Mouse (Mus musculus) hindbrain, embryonic 15.5 days (tissue): ENCODE measurements around the gene Gpr65. TPM values are rescaled to one million over a fixed set of nuclear protein-coding genes. Genes with fewer than 3 reads are reported as not detected.
"Not testable (repeated sequence)": the region's sequence is repeated elsewhere in the genome, so short reads cannot be mapped to it uniquely, and the experiment has no call there.

Source experiments
- ATAC-seq: fragments of 200-750 bp; cut with Nextera tagmentation; 2 replicates; pipeline ENCODE4 v1.8.0; 2017; ENCODE audit warnings: low read depth, moderate number of reproducible peaks, moderate TSS enrichment; ENCODE audit not compliant: low FRiP score
- H3K27ac ChIP-seq: fragments of 300-500 bp; sonication (generic); replicated peaks from 2 replicates; pipeline ENCODE4 v1.5.1; 2015; ENCODE audit warnings: mild to moderate bottlenecking, inconsistent platforms
- H3K27me3 ChIP-seq: fragments of 300-500 bp; sonication (generic); 2 replicates; pipeline ENCODE4 v1.6.1; 2015; ENCODE audit warnings: control low read depth, inconsistent platforms
- H3K36me3 ChIP-seq: fragments of 300-500 bp; sonication (generic); 2 replicates; pipeline ENCODE4 v1.6.1; 2015; ENCODE audit warnings: control low read depth, inconsistent platforms
- H3K4me1 ChIP-seq: fragments of 300-500 bp; sonication (generic); replicated peaks from 2 replicates; pipeline ENCODE4 v1.6.1; 2015; ENCODE audit warnings: control low read depth, inconsistent platforms
- H3K4me2 ChIP-seq: fragments of 300-500 bp; sonication (generic); 2 replicates; pipeline ENCODE4 v1.6.1; 2015; ENCODE audit warnings: moderate library complexity, mild to moderate bottlenecking, inconsistent platforms
- H3K4me3 ChIP-seq: fragments of 300-500 bp; sonication (generic); 2 replicates; pipeline ENCODE4 v1.5.1; 2015; ENCODE audit warnings: mild to moderate bottlenecking, inconsistent platforms
- H3K9ac ChIP-seq: fragments of 300-500 bp; sonication (generic); 2 replicates; pipeline ENCODE4 v1.6.1; 2015; ENCODE audit warnings: inconsistent platforms
- H3K9me3 ChIP-seq: fragments of 300-500 bp; sonication (generic); 2 replicates; pipeline ENCODE4 v1.6.1; 2016; ENCODE audit warnings: control low read depth, inconsistent platforms
- WGBS: fragments of 180-500 bp; shearing (Covaris S2); methylation state at CpG from one replicate; pipeline ENCODE4 v1.1.7; 2015; 5-methylcytosine and 5-hydroxymethylcytosine counted together
- polyA plus RNA-seq: library from polyadenylated mRNA; unstranded; fragments of >200 nt; fragmentation: Nextera tagmentation; extraction: Ambion mirVana; gene quantifications from 2 replicates; pipeline ENCODE4 v1.2.1, GENCODE M21; 2015

The Gpr65 gene
- polyA plus RNA-seq: 0.20 and 0.21 TPM in 2 replicates

DNA sequence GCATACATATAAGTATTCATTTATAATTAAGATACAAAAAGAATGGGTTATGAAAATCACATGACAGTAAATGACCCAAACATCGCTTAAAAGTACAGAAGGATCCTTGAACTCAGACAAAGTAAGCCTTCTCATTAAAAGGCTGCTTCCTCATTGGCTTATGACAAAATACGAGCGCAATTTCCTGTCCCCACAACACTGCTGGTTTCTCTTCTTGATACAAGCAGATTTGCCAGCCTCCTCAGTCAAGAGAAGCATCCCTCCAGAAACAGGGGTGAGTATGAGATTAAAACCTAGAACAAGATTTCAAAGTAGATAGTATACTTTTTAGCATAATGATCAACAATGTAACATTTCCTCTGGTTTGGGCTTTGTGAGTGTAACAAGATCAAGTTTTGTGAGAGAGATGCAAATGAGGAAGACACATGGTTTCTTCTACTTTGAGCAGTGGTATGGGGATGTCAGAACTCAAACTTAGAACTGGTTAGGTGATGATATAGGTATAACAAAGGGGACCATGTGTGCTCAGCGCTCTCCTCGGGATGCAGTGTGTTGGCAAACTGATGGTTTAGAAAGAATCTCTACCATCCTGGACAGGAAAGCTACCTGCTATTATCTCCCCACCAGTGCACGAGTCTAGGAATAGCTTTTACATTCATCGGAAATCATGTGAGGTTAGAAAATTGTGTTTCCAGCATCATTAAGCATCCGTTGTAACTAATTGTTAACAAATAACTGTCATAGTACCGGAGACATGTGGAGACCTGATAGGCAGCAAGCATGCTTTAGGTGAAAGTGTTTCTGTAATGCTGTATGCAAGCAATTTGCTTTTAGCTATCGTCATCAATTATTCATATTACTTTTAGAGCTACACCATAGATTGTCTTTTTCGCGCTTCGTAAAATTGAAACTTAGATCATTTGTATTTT, at the start of gene Gpr65:
Gpr65 (plus strand) TSS at position 195 of the 929 bp plus-strand sequence.
- WGBS: 84% methylated on average over 13 of the region's 13 CpGs
- Histone ChIP-seq H3K27me3 (no peaks in the 10 kb centered on the region), H3K4me1 (no peaks in the 10 kb centered on the region), H3K27ac (no peak within 1 kb of the TSS), H3K9me3 (no peaks in the 10 kb centered on the region), H3K9ac (no peak within 1 kb of the TSS), H3K4me2 (no peak within 1 kb of the TSS), H3K4me3 (no peak within 1 kb of the TSS), H3K36me3 (no peaks in the 10 kb centered on the region)
- no peak for ATAC-seq

DNA sequence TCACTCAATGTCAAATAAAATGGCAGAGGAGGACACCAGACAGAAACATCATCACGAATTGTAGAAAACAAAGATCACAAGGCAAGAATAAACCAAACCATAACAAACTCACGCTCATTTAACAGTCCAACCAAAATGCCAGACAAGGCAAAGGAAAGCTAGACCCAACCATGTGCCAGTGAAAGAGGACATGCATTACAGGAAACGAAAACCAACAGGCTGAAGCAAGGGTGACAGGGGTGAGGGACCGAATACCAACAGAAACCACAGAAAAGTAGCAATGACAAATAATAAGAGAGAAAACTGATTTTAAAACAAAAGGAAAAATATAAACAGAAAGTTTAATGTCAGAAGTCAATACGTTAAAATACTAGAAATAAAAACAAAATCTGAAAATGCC, 45.1 kb upstream of the Gpr65 start:
- no peak overlapping the region for H3K27ac ChIP-seq
- 90% methylated on average over 5 of the region's 5 CpGs for WGBS
- no peaks in the 10 kb centered on the region for H3K27me3 ChIP-seq
- no peak for ATAC-seq
- no peak overlapping the region for H3K9ac ChIP-seq
- H3K4me1 ChIP-seq: no peaks in the 10 kb centered on the region
- no peak overlapping the region for H3K4me3 ChIP-seq
- no peaks in the 10 kb centered on the region for H3K9me3 ChIP-seq
- H3K4me2 ChIP-seq: no peak overlapping the region
- peaks cover 9% of the 10 kb centered on the region; the same call in 1 of the 2 replicates for H3K36me3 ChIP-seq

DNA sequence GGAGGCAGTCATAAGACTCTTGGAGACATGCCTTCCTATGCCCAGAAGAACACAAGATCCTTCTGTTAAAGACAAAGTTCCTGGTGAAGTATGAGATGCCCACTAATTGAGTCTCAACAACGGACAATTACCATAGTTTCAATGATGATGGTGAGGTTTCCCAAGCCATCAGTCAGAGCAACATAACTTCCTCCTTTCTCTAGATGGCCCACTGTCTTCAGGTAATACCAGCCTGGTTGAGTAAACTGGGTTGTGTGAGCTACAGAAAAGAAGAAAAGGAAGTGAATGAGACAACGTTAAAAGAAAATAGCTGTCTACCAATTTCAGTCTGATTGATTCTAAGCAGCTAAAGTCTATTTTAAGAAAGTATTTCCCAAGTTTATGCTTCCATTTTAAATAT, 41.4 kb upstream of the Gpr65 start:
- WGBS: 95% methylated on average over 2 of the region's 2 CpGs
- no peaks in the 10 kb centered on the region for H3K4me1 ChIP-seq
- H3K27me3 ChIP-seq: no peaks in the 10 kb centered on the region
- no peak overlapping the region for H3K4me3 ChIP-seq
- H3K36me3 ChIP-seq: peaks cover 9% of the 10 kb centered on the region; the same call in 1 of the 2 replicates
- no peak overlapping the region for H3K4me2 ChIP-seq
- no peaks in the 10 kb centered on the region for H3K9me3 ChIP-seq
- no peak overlapping the region for H3K27ac ChIP-seq
- no peak for ATAC-seq
- no peak overlapping the region for H3K9ac ChIP-seq

DNA sequence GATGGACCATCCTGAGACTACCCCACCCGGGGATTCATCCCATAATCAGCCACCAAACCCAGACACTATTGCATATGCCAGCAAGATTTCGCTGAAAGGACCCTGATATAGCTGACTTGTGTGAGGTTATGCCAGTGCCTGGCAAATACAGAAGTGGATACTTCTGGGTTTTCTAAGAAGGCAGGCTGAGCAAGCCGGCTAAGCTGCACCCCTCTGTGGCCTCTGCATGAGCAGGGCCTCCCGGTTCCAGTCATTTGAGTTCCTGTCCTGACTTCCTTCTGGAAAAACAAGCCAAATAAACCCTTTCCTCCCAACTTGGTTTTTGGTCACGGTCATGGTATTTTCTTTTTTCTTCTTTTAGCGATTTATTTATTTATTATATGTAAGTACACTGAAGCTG, 30.0 kb upstream of the Gpr65 start:
- not testable (repeated sequence) for H3K4me3 ChIP-seq, H3K9ac ChIP-seq, H3K27ac ChIP-seq, H3K9me3 ChIP-seq, H3K27me3 ChIP-seq, ATAC-seq, H3K4me2 ChIP-seq, H3K4me1 ChIP-seq, H3K36me3 ChIP-seq
- WGBS: 93% methylated on average over 6 of the region's 6 CpGs

DNA sequence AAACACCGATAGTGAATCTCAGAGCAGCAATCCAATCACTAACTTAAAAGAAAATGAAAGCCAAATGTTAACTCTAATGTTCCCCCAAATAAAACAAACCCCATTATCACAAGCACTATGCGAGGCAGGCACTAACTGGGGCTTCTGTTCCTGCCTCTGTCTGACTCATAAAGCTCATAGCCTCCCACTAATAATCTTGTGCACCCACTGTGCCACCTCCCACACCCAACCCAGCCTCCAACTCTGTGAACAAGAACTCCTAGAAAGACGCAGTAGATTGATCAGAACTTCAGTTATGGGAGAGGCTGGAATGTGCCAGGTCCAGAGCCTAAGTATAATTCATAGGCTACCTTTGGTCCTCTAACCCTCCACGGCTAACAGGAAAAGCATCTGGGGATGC, 24.3 kb upstream of the Gpr65 start:
- 87% methylated on average over 4 of the region's 4 CpGs for WGBS
- Histone ChIP-seq H3K4me2 (no peak overlapping the region), H3K4me3 (no peak overlapping the region), H3K9ac (no peak overlapping the region), H3K27me3 (no peaks in the 10 kb centered on the region), H3K9me3 (no peaks in the 10 kb centered on the region), H3K4me1 (no peaks in the 10 kb centered on the region), H3K27ac (no peak overlapping the region), H3K36me3 (0 out of 2 replicates have a peak, but pooled peaks cover 2% of the 10 kb centered on the region)
- ATAC-seq: no peak

DNA sequence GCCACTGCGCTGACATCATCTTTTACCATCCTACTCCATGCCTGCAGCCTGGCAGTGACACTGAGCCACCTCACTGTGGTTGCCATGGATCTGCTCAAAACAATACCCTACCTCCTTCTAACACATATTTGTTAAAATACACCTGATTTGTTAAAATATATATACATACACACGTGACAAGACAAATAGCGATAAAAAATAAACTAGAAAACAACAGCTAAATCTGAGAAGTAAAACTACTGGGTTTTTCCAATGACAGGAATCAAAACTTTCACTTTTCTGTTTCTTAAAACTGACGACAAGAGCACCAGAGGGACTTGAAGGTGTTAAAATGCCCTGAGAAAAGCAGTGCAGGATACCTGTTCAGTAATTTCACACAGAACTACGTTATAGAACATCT, 23.6 kb upstream of the Gpr65 start:
- no peak overlapping the region for H3K4me2 ChIP-seq
- H3K4me3 ChIP-seq: no peak overlapping the region
- no peak for ATAC-seq
- H3K27me3 ChIP-seq: no peaks in the 10 kb centered on the region
- H3K27ac ChIP-seq: no peak overlapping the region
- 0 out of 2 replicates have a peak, but pooled peaks cover 2% of the 10 kb centered on the region for H3K36me3 ChIP-seq
- no peaks in the 10 kb centered on the region for H3K4me1 ChIP-seq
- no peak overlapping the region for H3K9ac ChIP-seq
- H3K9me3 ChIP-seq: no peaks in the 10 kb centered on the region
- 94% methylated on average over 5 of the region's 5 CpGs for WGBS

DNA sequence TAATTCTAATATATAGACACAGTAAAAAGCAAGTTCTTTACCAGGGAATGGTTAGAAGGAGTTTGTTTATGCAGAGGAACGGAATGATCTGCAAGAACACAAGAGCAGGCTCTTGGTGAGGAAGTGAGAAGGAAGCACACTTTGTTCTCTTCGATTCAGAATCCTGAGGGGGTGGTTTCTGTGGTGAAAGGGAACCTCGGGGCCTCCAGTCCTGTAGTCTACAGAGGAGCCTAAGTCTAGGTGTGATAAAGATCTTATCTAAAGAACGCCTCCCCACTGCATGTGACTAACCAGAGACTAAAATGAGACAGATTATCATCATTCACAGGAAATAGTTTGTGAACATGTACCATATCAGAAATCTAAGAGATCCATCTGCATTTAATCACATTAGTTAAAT, 21.6 kb upstream of the Gpr65 start:
- ATAC-seq: no peak
- H3K4me2 ChIP-seq: no peak overlapping the region
- H3K27ac ChIP-seq: no peak overlapping the region
- no peaks in the 10 kb centered on the region for H3K4me1 ChIP-seq
- no peak overlapping the region for H3K9ac ChIP-seq
- WGBS: 80% methylated on average over 4 of the region's 4 CpGs
- no peaks in the 10 kb centered on the region for H3K9me3 ChIP-seq
- no peak overlapping the region for H3K4me3 ChIP-seq
- peaks cover 5% of the 10 kb centered on the region for H3K36me3 ChIP-seq
- no peaks in the 10 kb centered on the region for H3K27me3 ChIP-seq

DNA sequence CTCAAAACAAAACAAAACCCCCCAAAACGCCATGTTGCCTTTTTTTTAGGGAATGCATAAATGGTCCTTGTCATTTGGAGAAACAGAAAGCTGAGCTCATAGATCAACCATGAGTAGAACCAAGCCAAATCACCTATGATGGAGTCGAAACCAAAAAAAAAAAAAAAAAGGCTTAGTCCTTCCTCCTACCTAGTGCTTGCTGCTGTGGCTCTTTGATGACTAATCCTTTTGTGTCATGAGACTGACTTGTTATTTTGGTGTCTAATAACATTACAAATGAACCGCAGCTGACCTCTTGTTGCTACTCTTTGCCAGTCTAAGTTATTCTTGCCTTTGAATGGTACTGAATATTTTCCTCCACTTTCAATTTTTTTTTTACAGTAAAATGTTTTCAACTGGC, 18.8 kb upstream of the Gpr65 start:
- ATAC-seq: no peak

DNA sequence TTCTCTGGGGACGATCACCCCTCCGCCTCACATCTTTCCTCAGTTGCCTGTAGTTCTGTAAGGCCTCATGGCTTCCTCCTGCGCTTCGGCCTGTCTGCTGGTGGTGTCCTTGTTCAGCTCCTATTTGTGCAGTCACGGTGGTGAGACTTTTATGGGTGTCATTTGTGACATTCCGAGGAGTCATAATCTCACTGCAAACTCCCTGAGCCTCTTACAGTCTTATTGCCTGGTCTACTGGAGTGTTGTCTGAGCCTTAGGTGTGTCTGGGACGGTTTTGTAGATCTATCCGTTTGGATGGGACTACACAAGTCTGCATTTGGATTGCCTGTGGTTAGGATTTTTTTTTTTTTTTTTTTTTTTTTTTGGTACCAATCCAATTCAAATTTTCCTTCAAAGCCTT, 18.1 kb upstream of the Gpr65 start:
- no peak for ATAC-seq
- WGBS: 95% methylated on average over 8 of the region's 8 CpGs
- Histone ChIP-seq H3K27ac (no peak overlapping the region), H3K36me3 (peaks cover 5% of the 10 kb centered on the region), H3K9ac (no peak overlapping the region), H3K4me1 (no peaks in the 10 kb centered on the region), H3K4me3 (no peak overlapping the region), H3K9me3 (no peaks in the 10 kb centered on the region), H3K4me2 (no peak overlapping the region), H3K27me3 (no peaks in the 10 kb centered on the region)

More for the DNA sequence above, 18.8 kb upstream of the Gpr65 start:
- H3K9me3 ChIP-seq: no peaks in the 10 kb centered on the region
- H3K4me1 ChIP-seq: no peaks in the 10 kb centered on the region
- WGBS: 88% methylated on average over 3 of the region's 3 CpGs
- no peaks in the 10 kb centered on the region for H3K27me3 ChIP-seq
- H3K27ac ChIP-seq: no peak overlapping the region
- no peak overlapping the region for H3K4me2 ChIP-seq
- H3K4me3 ChIP-seq: no peak overlapping the region
- H3K9ac ChIP-seq: no peak overlapping the region
- peaks cover 5% of the 10 kb centered on the region for H3K36me3 ChIP-seq

DNA sequence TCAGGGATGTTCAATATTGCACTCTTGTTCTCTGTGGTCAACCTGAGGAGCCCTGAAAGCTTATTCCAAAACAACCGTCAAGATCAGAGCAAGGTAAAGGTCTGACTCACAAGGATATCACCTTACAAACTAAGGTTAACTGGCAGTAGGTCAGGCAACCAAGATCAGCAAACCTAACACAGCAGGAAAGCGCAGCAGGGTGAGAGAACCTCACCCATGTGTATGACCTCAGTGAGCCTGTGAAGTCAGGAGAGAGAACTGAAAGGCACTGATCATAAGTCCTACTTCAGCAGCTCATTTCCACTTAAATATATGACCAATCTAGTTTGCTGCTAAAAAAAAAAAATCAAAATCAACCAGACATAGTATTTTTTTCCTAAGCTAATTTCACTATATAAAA, 16.0 kb upstream of the Gpr65 start:
- ATAC-seq: no peak
- Histone ChIP-seq H3K4me1 (peaks cover 4% of the 10 kb centered on the region), H3K36me3 (peaks cover 5% of the 10 kb centered on the region), H3K4me3 (no peak overlapping the region), H3K27me3 (no peaks in the 10 kb centered on the region), H3K27ac (no peak overlapping the region), H3K9ac (no peak overlapping the region), H3K9me3 (no peaks in the 10 kb centered on the region), H3K4me2 (no peak overlapping the region)
- 87% methylated on average over 2 of the region's 2 CpGs for WGBS

DNA sequence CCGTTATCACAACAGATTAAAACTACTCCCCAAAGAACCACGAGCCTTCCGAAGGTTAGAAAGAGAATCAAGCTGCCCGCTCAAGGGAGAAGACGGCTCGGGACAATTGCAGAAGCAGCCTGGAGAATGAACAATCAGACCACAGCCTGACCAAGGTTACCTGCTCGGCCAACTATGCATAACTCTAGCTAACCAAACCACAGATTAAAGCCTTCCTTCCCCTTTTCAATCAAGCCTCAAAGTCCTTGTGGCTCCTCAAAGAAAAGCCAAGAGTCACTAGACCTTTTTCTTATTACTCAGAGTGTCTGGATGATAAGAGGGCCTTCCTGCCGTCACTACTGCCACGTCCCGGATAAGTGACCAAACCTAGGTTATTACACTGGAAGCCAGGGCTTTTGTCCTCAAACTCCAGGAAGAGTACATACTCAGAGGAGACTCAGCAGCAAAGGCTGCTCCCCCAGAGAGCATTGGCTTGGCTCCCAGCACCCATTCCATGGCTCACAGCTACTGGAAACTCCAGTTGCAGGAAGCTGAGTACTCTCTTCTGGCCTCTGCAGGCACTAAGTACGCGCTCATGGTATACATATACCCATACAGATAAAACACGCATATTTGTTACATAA, 13.0 kb upstream of the Gpr65 start:
- Histone ChIP-seq H3K36me3 (no peaks in the 10 kb centered on the region), H3K4me2 (no peak overlapping the region), H3K4me1 (peaks cover 12% of the 10 kb centered on the region), H3K27ac (no peak overlapping the region), H3K27me3 (no peaks in the 10 kb centered on the region), H3K9me3 (no peaks in the 10 kb centered on the region), H3K9ac (no peak overlapping the region), H3K4me3 (no peak overlapping the region)
- 88% methylated on average over 13 of the region's 13 CpGs for WGBS
- no peak for ATAC-seq

DNA sequence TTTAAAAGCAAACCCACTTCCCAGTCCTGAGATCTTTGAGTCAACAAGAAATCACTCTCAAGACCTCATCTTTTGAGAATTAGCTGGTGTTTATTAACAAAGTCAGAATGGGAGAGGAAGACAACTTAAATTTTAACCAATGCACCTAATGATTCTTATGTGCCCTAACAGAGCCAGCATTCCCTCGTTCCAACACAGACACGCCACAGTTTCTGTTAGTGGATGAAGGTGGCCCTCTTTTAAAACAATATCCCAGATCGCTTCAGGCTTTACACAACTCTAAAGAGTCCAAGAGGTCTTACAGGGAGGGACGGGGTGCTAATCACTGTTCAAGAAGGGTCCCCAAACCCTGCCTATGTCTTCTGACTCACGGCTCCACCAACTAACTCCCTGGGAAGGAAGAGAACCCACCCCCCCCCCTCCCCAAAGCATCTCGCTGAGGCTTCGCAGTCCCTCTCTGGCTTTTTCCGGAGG, 10.0 kb upstream of the Gpr65 start:
- Histone ChIP-seq H3K4me2 (peak overlapping the region; percentile 60), H3K27ac (peak overlapping the region; percentile 97), H3K27me3 (no peaks in the 10 kb centered on the region), H3K9me3 (no peaks in the 10 kb centered on the region), H3K4me3 (peak overlapping the region; percentile 78), H3K9ac (peak overlapping the region; percentile 83), H3K36me3 (no peaks in the 10 kb centered on the region), H3K4me1 (peaks cover 12% of the 10 kb centered on the region)
- no peak for ATAC-seq
- under 1% methylated on average over 8 of the region's 8 CpGs for WGBS
